Mouse (Mus musculus) layer of hippocampus, adult 8-10 months (tissue): ENCODE data around the gene Arfgef2. TPM values are rescaled to one million over a fixed set of nuclear protein-coding genes. Genes with fewer than 3 reads are reported as not detected.

Experiments
- DNase-seq, 2 experiments: peaks; one replicate each; pipeline ENCODE4 v3.0.0; 2022; ENCODE audit warnings: low spot score in 2 of 2
- total RNA-seq, 4 experiments: library from RNA; stranded (reverse); gene quantifications; 2 replicates each; pipeline ENCODE4 v1.2.4; 2022

The Arfgef2 gene
- total RNA-seq, 4 experiments from 2014 or later, result 53.3 to 68.8 (median 61.6) TPM

- DNase-seq, result no peak
These were observed 98.4 kb downstream of the Arfgef2 start for GRCm38 (mm10) chr2:166903719-166904282.

- peak; percentile 96 to 98 for DNase-seq
These were observed 100.5 kb downstream of the Arfgef2 start, which contains the start of gene Cse1l for GRCm38 (mm10) chr2:166905711-166906522. Cse1l (plus strand) TSS chr2:166906040.

- no peak for DNase-seq
These were observed 101.3 kb downstream of the Arfgef2 start for GRCm38 (mm10) chr2:166906523-166907182.

- no peak for DNase-seq
These were observed 104.3 kb downstream of the Arfgef2 start for GRCm38 (mm10) chr2:166909729-166910128.

- DNase-seq, result no peak
These were observed 105.1 kb downstream of the Arfgef2 start for GRCm38 (mm10) chr2:166910536-166910935.

- DNase-seq, result no peak
These were observed 118.6 kb downstream of the Arfgef2 start for GRCm38 (mm10) chr2:166923971-166924370.

GRCm38 (mm10) chr2:166933943-166934342 lies 128.6 kb downstream of the Arfgef2 start:
- no peak for DNase-seq

GRCm38 (mm10) chr2:166934416-166934815 lies 129.0 kb downstream of the Arfgef2 start:
- DNase-seq, result no peak

- no peak for DNase-seq
These were observed 130.2 kb downstream of the Arfgef2 start for GRCm38 (mm10) chr2:166935582-166935981.

GRCm38 (mm10) chr2:166936166-166936565 lies 130.8 kb downstream of the Arfgef2 start:
- no peak for DNase-seq

GRCm38 (mm10) chr2:166943146-166943545 lies 137.8 kb downstream of the Arfgef2 start:
- DNase-seq, result no peak

GRCm38 (mm10) chr2:166944346-166944745 lies 139.0 kb downstream of the Arfgef2 start:
- no peak for DNase-seq

- no peak for DNase-seq
These were observed 140.1 kb downstream of the Arfgef2 start for GRCm38 (mm10) chr2:166945456-166945855.

Other genes starting within 250 kb of the Arfgef2 start
- gene Prex1, start 91.8 kb upstream of the Arfgef2 start, total RNA-seq, result 10 to 100 TPM; 67.2 to 81.3 (median 74.2) TPM
- gene Trp53rkb, start 13.1 kb upstream of the Arfgef2 start, total RNA-seq, result 1 to 10 TPM; 4.9 to 7.6 (median 6.4) TPM
- gene Cse1l, start 100.5 kb downstream of the Arfgef2 start, total RNA-seq, result 10 to 100 TPM; 47.6 to 63.6 (median 54.7) TPM
- 10 to 100 TPM; 61.9 to 71.9 (median 68.0) TPM for gene Stau1, start 190.7 kb downstream of the Arfgef2 start, total RNA-seq
- gene Ddx27, start 209.6 kb downstream of the Arfgef2 start, total RNA-seq, result 10 to 100 TPM; 30.4 to 34.8 (median 33.5) TPM